Mouse (Mus musculus): ENCODE results near the gene Spns2. TPM values are rescaled to one million over a fixed set of nuclear protein-coding genes. Genes with fewer than 3 reads are reported as not detected.
A peak's percentile ranks its signal among the peaks of the same experiment; 100 is the strongest.
"Not testable (repeated sequence)": the region's sequence is repeated elsewhere in the genome, so short reads cannot be mapped to it uniquely, and the experiment has no call there.

Spns2 gene
- polyA plus RNA-seq, 1 experiment from 2014 or later, result 11.1 TPM

- ATAC-seq, result peak; percentile 98
- under 1% methylated on average over 46 of the region's 46 CpGs for WGBS
- H3K4me1 ChIP-seq (ENCODE audit: insufficient read depth, low read depth, low read length), result peaks cover 10% of the 10 kb centered on the region; the same call in 1 of the 2 replicates
- peak within 1 kb of the TSS; percentile 64 for H3K4me3 ChIP-seq (ENCODE audit: low read depth, low read length)
- peaks cover 37% of the 10 kb centered on the region for H3K36me3 ChIP-seq (ENCODE audit: insufficient read depth, low read length)
- H3K4me2 ChIP-seq (replicated peaks; ENCODE audit: low read depth, low read length), result peak within 1 kb of the TSS; percentile 90
- no peak for TF ChIP-seq CTCF (IDR thresholded peaks at IDR 0.05)
- no peak for TF ChIP-seq EP300 (IDR thresholded peaks at IDR 0.05)
- peak within 1 kb of the TSS; percentile 51 for H3K9ac ChIP-seq (replicated peaks; ENCODE audit: low read depth)
- H3K9me3 ChIP-seq (ENCODE audit: low read length), result no peaks in the 10 kb centered on the region
- DNase-seq (ENCODE audit: low spot score), result peak; percentile 97
- H3K27ac ChIP-seq (ENCODE audit: low read length), result peak within 1 kb of the TSS; percentile 76
- no peaks in the 10 kb centered on the region for H3K27me3 ChIP-seq (replicated peaks; ENCODE audit: insufficient read depth, low read length)
Measured at GRCm38 (mm10) chr11:72440965-72441664, 48.6 kb downstream of the Spns2 start, which contains the start of gene Mybbp1a. Mybbp1a (plus strand) TSS chr11:72441355.

- WGBS, result 41% methylated on average over 6 of the region's 6 CpGs
- ATAC-seq, result peak; percentile 3; the same call in 1 of the 2 replicates
- peaks cover 32% of the 10 kb centered on the region for H3K36me3 ChIP-seq (ENCODE audit: insufficient read depth, low read length)
Measured at GRCm38 (mm10) chr11:72440597-72440964, 49.1 kb downstream of the Spns2 start.

GRCm38 (mm10) chr11:72438411-72438810 lies 51.3 kb downstream of the Spns2 start:
- H3K4me3 ChIP-seq (ENCODE audit: low read depth, low read length), result no peak overlapping the region
- H3K4me2 ChIP-seq (replicated peaks; ENCODE audit: low read depth, low read length), result no peak overlapping the region
- H3K9ac ChIP-seq (replicated peaks; ENCODE audit: low read depth), result no peak overlapping the region
- H3K27ac ChIP-seq (ENCODE audit: low read length), result no peak overlapping the region
- TF ChIP-seq EP300 (IDR thresholded peaks at IDR 0.05) (no peak), CTCF (IDR thresholded peaks at IDR 0.05) (no peak)
- no peak for ATAC-seq
- no peak for DNase-seq (ENCODE audit: low spot score)
- H3K36me3 ChIP-seq (ENCODE audit: insufficient read depth, low read length), result peaks cover 10% of the 10 kb centered on the region
- no peaks in the 10 kb centered on the region for H3K9me3 ChIP-seq (ENCODE audit: low read length)
- peaks cover 16% of the 10 kb centered on the region; the same call in 1 of the 2 replicates for H3K4me1 ChIP-seq (ENCODE audit: insufficient read depth, low read depth, low read length)
- WGBS, result 66% methylated on average over 4 of the region's 4 CpGs
- no peaks in the 10 kb centered on the region for H3K27me3 ChIP-seq (replicated peaks; ENCODE audit: insufficient read depth, low read length)

More at GRCm38 (mm10) chr11:72440597-72440964, 49.1 kb downstream of the Spns2 start:
- H3K9me3 ChIP-seq (ENCODE audit: low read length); DNase-seq (ENCODE audit: low spot score); H3K27me3 ChIP-seq (replicated peaks; ENCODE audit: insufficient read depth, low read length): not testable (repeated sequence)
- peak overlapping the region; percentile 51; the same call in 1 of the 2 replicates for H3K9ac ChIP-seq (replicated peaks; ENCODE audit: low read depth)
- H3K4me3 ChIP-seq (ENCODE audit: low read depth, low read length), result peak overlapping the region; percentile 64
- H3K4me1 ChIP-seq (ENCODE audit: insufficient read depth, low read depth, low read length), result peaks cover 12% of the 10 kb centered on the region; the same call in 1 of the 2 replicates
- peak overlapping the region; percentile 90 for H3K4me2 ChIP-seq (replicated peaks; ENCODE audit: low read depth, low read length)
- H3K27ac ChIP-seq (ENCODE audit: low read length), result peak overlapping the region; percentile 76

GRCm38 (mm10) chr11:72436756-72437650 lies 52.7 kb downstream of the Spns2 start:
- Histone ChIP-seq H3K4me3 (ENCODE audit: low read depth, low read length) (no peak overlapping the region), H3K27me3 (replicated peaks; ENCODE audit: insufficient read depth, low read length) (no peaks in the 10 kb centered on the region), H3K4me2 (replicated peaks; ENCODE audit: low read depth, low read length) (no peak overlapping the region), H3K27ac (ENCODE audit: low read length) (no peak overlapping the region), H3K9me3 (ENCODE audit: low read length) (no peaks in the 10 kb centered on the region), H3K4me1 (ENCODE audit: insufficient read depth, low read depth, low read length) (peaks cover 15% of the 10 kb centered on the region; the same call in 1 of the 2 replicates), H3K36me3 (ENCODE audit: insufficient read depth, low read length) (no peaks in the 10 kb centered on the region), H3K9ac (replicated peaks; ENCODE audit: low read depth) (no peak overlapping the region)
- no peak for ATAC-seq
- TF ChIP-seq CTCF (IDR thresholded peaks at IDR 0.05) (no peak), EP300 (IDR thresholded peaks at IDR 0.05) (no peak)
- 88% methylated on average over 14 of the region's 16 CpGs for WGBS
- no peak for DNase-seq (ENCODE audit: low spot score)

GRCm38 (mm10) chr11:72436271-72436670 lies 53.4 kb downstream of the Spns2 start:
- Histone ChIP-seq H3K4me2 (replicated peaks; ENCODE audit: low read depth, low read length) (no peak overlapping the region), H3K27me3 (replicated peaks; ENCODE audit: insufficient read depth, low read length) (no peaks in the 10 kb centered on the region), H3K9me3 (ENCODE audit: low read length) (no peaks in the 10 kb centered on the region), H3K27ac (ENCODE audit: low read length) (no peak overlapping the region), H3K9ac (replicated peaks; ENCODE audit: low read depth) (no peak overlapping the region), H3K4me1 (ENCODE audit: insufficient read depth, low read depth, low read length) (peaks cover 9% of the 10 kb centered on the region; the same call in 1 of the 2 replicates), H3K4me3 (ENCODE audit: low read depth, low read length) (no peak overlapping the region), H3K36me3 (ENCODE audit: insufficient read depth, low read length) (no peaks in the 10 kb centered on the region)
- ATAC-seq, result no peak
- WGBS, result 60% methylated on average over 5 of the region's 5 CpGs
- no peak for DNase-seq (ENCODE audit: low spot score)
- TF ChIP-seq EP300 (IDR thresholded peaks at IDR 0.05) (no peak), CTCF (IDR thresholded peaks at IDR 0.05) (no peak)

GRCm38 (mm10) chr11:72435694-72436045 lies 54.0 kb downstream of the Spns2 start:
- no peaks in the 10 kb centered on the region for H3K9me3 ChIP-seq (ENCODE audit: low read length)
- no peaks in the 10 kb centered on the region for H3K27me3 ChIP-seq (replicated peaks; ENCODE audit: insufficient read depth, low read length)
- ATAC-seq, result peak; percentile 54
- 29% methylated on average over 2 of the region's 2 CpGs for WGBS
- H3K36me3 ChIP-seq (ENCODE audit: insufficient read depth, low read length), result no peaks in the 10 kb centered on the region
- H3K4me1 ChIP-seq (ENCODE audit: insufficient read depth, low read depth, low read length), result peaks cover 9% of the 10 kb centered on the region; the same call in 1 of the 2 replicates
- no peak overlapping the region for H3K4me2 ChIP-seq (replicated peaks; ENCODE audit: low read depth, low read length)
- no peak overlapping the region for H3K4me3 ChIP-seq (ENCODE audit: low read depth, low read length)
- DNase-seq (ENCODE audit: low spot score), result peak; percentile 35
- TF ChIP-seq CTCF (IDR thresholded peaks at IDR 0.05) (no peak), EP300 (IDR thresholded peaks at IDR 0.05) (no peak)
- H3K27ac ChIP-seq (ENCODE audit: low read length), result no peak overlapping the region
- no peak overlapping the region for H3K9ac ChIP-seq (replicated peaks; ENCODE audit: low read depth)

Measured in lung, postnatal 0 days (tissue).